Mouse (Mus musculus) myocyte (in vitro differentiated cells): ENCODE measurements around the gene Ryr2. TPM values are rescaled to one million over a fixed set of nuclear protein-coding genes. Genes with fewer than 3 reads are reported as not detected.

Source experiments
- H3K27me3 ChIP-seq: one replicate; pipeline ENCODE4 v1.6.1; 2011; ENCODE audit not compliant: control insufficient read depth, insufficient read depth, insufficient read length
- H3K36me3 ChIP-seq: one replicate; pipeline ENCODE4 v1.6.1; 2011; ENCODE audit not compliant: control insufficient read depth, insufficient read depth
- H3K4me2 ChIP-seq: one replicate; pipeline ENCODE4 v1.6.1; 2011; ENCODE audit warnings: low read depth, control low read depth
- H3K4me3 ChIP-seq: one replicate; pipeline ENCODE4 v1.5.1; 2011; ENCODE audit warnings: mild to moderate bottlenecking, control low read depth, moderate library complexity
- H3K79me2 ChIP-seq: one replicate; pipeline ENCODE4 v1.6.1; 2011; ENCODE audit not compliant: control insufficient read depth, insufficient read depth
- H3ac ChIP-seq: one replicate; pipeline ENCODE4 v1.6.1; 2011; ENCODE audit not compliant: control insufficient read depth, insufficient read length
- CEBPB ChIP-seq: IDR thresholded peaks from 2 replicates; pipeline ENCODE4 v1.6.1; 2011; ENCODE audit warnings: mild to moderate bottlenecking, moderate library complexity; ENCODE audit not compliant: poor library complexity, insufficient read depth, severe bottlenecking
- E2F4 ChIP-seq: IDR thresholded peaks from one replicate; pipeline ENCODE4 v1.6.1; 2011; ENCODE audit warnings: mild to moderate bottlenecking, control low read depth, moderate library complexity; ENCODE audit not compliant: insufficient read depth
- MAX ChIP-seq: IDR thresholded peaks from one replicate; pipeline ENCODE4 v1.6.1; 2011; ENCODE audit warnings: low read depth, mild to moderate bottlenecking, control low read depth
- MYOD1 ChIP-seq, 3 experiments: IDR thresholded peaks; one replicate each; pipeline ENCODE4 v1.6.1; 2011; ENCODE audit warnings: control low read depth in 2 of 3, low read depth in 2 of 3, mild to moderate bottlenecking in 2 of 3, moderate library complexity in 1 of 3; ENCODE audit not compliant: insufficient read length in 2 of 3, control insufficient read depth in 1 of 3
- MYOG ChIP-seq, 3 experiments: IDR thresholded peaks; one replicate each; pipeline ENCODE4 v1.6.1; 2011; ENCODE audit warnings: control low read depth in 2 of 3, low read depth in 2 of 3, mild to moderate bottlenecking in 2 of 3; ENCODE audit not compliant: insufficient read length in 2 of 3, control insufficient read depth in 1 of 3, insufficient read depth in 1 of 3
- POLR2A ChIP-seq: IDR thresholded peaks from one replicate; pipeline ENCODE4 v1.6.1; 2011; ENCODE audit warnings: low read depth, mild to moderate bottlenecking, control low read depth, moderate library complexity; ENCODE audit not compliant: insufficient read length
- POLR2AphosphoS2 ChIP-seq: IDR thresholded peaks from one replicate; pipeline ENCODE4 v1.6.1; 2011; ENCODE audit warnings: low read depth, control low read depth; ENCODE audit not compliant: insufficient read length
- REST ChIP-seq: IDR thresholded peaks from one replicate; pipeline ENCODE4 v1.6.1; 2011; ENCODE audit warnings: mild to moderate bottlenecking, control low read depth, moderate library complexity; ENCODE audit not compliant: insufficient read depth, insufficient read length
- SRF ChIP-seq: IDR thresholded peaks from one replicate; pipeline ENCODE4 v1.6.1; 2011; ENCODE audit warnings: low read depth; ENCODE audit not compliant: control insufficient read depth, insufficient read length
- TCF12 ChIP-seq: IDR thresholded peaks from one replicate; pipeline ENCODE4 v1.6.1; 2011; ENCODE audit warnings: mild to moderate bottlenecking, control low read depth; ENCODE audit not compliant: poor library complexity, insufficient read depth, severe bottlenecking
- TCF3 ChIP-seq: IDR thresholded peaks from one replicate; pipeline ENCODE4 v1.6.1; 2011; ENCODE audit warnings: low read depth, control low read depth; ENCODE audit not compliant: insufficient read length
- USF1 ChIP-seq: IDR thresholded peaks from one replicate; pipeline ENCODE4 v1.6.1; 2011; ENCODE audit warnings: low read depth, mild to moderate bottlenecking, control low read depth, moderate library complexity
- polyA plus RNA-seq: library from polyadenylated mRNA; unstranded; fragments of >200 nt; fragmentation: generic; extraction: Trizol; gene quantifications from one replicate; pipeline ENCODE4 v1.2.1, GENCODE M21; 2012; ENCODE audit warnings: missing spikeins

The Ryr2 gene
- polyA plus RNA-seq, 1 experiment: not detected

DNA sequence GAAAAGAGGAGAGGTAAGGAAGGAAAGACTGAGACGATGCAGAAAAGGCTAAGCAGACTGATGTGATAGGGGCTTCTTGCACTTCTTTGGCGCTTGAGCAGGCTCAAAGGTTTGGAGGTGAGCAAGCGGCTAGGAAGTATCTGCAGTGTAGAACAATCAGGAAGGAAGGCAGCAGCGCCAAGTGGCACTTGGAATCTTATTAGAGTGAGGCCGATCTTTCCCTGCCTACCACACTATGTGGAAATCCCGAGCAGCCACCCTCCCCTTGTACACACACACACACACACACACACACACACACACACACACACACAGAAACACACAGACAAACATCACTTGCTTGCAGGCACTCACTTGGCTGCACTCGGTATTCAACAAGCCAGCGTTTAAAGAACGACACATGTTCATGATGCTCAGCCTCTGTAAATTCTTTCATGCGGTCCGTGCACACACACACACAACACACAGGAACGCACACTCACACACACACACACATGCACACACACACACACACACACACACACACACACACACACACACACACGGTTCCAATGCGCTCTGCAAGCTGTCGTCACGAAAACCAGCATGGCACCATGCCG is 1.4 kb downstream of the Ryr2 start:
- Histone ChIP-seq H3K4me3 (no peak overlapping the region), H3ac (no peak overlapping the region), H3K27me3 (peaks cover 54% of the 10 kb centered on the region), H3K79me2 (no peaks in the 10 kb centered on the region), H3K36me3 (no peaks in the 10 kb centered on the region), H3K4me2 (no peak overlapping the region)
- TF ChIP-seq MAX (no peak), USF1 (no peak), REST (no peak), TCF12 (no peak), POLR2A (no peak), SRF (no peak), MYOD1 (IDR thresholded peaks at IDR 0.05; ENCODE audit: control insufficient read depth in 1 of 3, insufficient read length in 2 of 3, low read depth in 2 of 3) (no peak), E2F4 (no peak), TCF3 (no peak), MYOG (IDR thresholded peaks at IDR 0.05; ENCODE audit: control insufficient read depth in 1 of 3, insufficient read depth in 1 of 3, insufficient read length in 2 of 3, low read depth in 2 of 3) (no peak), CEBPB (no peak), POLR2AphosphoS2 (no peak)

DNA sequence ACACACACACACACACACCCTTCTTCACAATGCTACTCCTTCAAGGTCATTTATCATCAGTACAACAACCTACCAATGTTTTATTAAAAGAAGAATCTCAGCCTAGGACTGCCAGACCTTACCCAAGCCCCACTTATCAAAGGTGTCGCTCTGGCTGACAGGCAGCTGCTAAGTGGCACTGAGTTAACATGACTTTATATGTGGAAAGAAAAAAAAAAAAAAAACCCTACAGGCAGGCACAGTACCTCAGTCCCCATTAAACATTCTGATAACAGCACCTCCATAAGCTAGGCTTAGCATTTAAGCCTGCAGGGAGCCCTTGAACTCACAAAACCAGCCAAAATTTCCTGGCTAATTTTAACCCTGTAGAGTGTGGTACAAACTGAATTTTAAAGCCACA is 2.4 kb downstream of the Ryr2 start:
- peaks cover 60% of the 10 kb centered on the region for H3K27me3 ChIP-seq
- H3ac ChIP-seq: no peak overlapping the region
- no peaks in the 10 kb centered on the region for H3K79me2 ChIP-seq
- TF ChIP-seq TCF3: no peak
- TF ChIP-seq E2F4: no peak
- TF ChIP-seq POLR2AphosphoS2: no peak
- TF ChIP-seq MAX: no peak
- no peak for TF ChIP-seq MYOG (IDR thresholded peaks at IDR 0.05; ENCODE audit: control insufficient read depth in 1 of 3, insufficient read depth in 1 of 3, insufficient read length in 2 of 3, low read depth in 2 of 3)
- no peak for TF ChIP-seq USF1
- TF ChIP-seq MYOD1 (IDR thresholded peaks at IDR 0.05; ENCODE audit: control insufficient read depth in 1 of 3, insufficient read length in 2 of 3, low read depth in 2 of 3): no peak
- TF ChIP-seq SRF: no peak
- no peak for TF ChIP-seq REST
- TF ChIP-seq TCF12: no peak
- no peak for TF ChIP-seq CEBPB
- TF ChIP-seq POLR2A: no peak
- no peaks in the 10 kb centered on the region for H3K36me3 ChIP-seq
- no peak overlapping the region for H3K4me3 ChIP-seq
- no peak overlapping the region for H3K4me2 ChIP-seq

DNA sequence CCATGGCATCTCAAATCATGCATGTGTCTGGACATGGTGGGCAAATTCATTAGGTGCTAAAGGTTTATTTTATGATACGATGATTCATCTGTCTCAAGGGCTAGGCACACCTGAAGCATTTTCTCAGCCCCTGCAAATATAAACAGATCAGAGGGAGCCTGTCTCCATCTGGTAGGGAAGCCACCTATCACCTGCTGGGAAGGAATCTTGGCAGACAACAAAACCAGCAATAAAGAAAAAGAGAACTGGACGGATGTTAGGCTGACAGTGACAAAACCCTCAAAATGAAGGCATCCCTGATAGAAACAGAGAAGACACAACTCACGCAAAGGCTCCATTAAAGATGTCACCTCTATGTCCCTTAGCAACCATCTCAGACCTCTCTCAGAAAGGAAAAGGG is 3.7 kb downstream of the Ryr2 start:
- no peak overlapping the region for H3K4me2 ChIP-seq

DNA sequence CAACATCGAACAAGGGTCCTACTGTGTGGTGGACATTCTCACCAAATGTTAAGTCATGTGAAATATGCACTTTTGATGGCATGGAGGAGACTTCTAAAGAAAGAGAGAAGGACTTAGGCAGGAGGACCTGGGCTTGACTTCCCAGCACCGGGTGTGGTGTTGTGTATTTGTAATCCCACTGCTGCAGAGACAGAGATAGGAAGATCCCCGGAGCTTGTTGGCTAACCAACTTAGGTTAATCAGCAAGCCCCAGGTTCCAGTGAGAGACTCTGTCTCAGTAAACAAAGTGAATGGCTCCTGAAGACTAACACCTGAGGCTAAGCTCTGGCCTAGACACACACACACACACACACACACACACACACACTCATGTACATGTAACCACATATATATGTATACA is 7.3 kb downstream of the Ryr2 start:
- Histone ChIP-seq H3K4me3 (no peak overlapping the region), H3K79me2 (no peaks in the 10 kb centered on the region), H3K27me3 (peaks cover 36% of the 10 kb centered on the region), H3ac (no peak overlapping the region), H3K4me2 (no peak overlapping the region), H3K36me3 (no peaks in the 10 kb centered on the region)
- TF ChIP-seq E2F4 (no peak), TCF12 (no peak), USF1 (no peak), CEBPB (no peak)

More for the DNA sequence above, 3.7 kb downstream of the Ryr2 start:
- H3K79me2 ChIP-seq: no peaks in the 10 kb centered on the region
- H3K4me3 ChIP-seq: no peak overlapping the region
- H3ac ChIP-seq: no peak overlapping the region
- H3K36me3 ChIP-seq: no peaks in the 10 kb centered on the region
- peaks cover 69% of the 10 kb centered on the region for H3K27me3 ChIP-seq
- TF ChIP-seq MYOG (IDR thresholded peaks at IDR 0.05; ENCODE audit: control insufficient read depth in 1 of 3, insufficient read depth in 1 of 3, insufficient read length in 2 of 3, low read depth in 2 of 3) (no peak), USF1 (no peak), MYOD1 (IDR thresholded peaks at IDR 0.05; ENCODE audit: control insufficient read depth in 1 of 3, insufficient read length in 2 of 3, low read depth in 2 of 3) (no peak), E2F4 (no peak), CEBPB (no peak), POLR2A (no peak), TCF12 (no peak), TCF3 (no peak), SRF (no peak), REST (no peak), POLR2AphosphoS2 (no peak), MAX (no peak)

DNA sequence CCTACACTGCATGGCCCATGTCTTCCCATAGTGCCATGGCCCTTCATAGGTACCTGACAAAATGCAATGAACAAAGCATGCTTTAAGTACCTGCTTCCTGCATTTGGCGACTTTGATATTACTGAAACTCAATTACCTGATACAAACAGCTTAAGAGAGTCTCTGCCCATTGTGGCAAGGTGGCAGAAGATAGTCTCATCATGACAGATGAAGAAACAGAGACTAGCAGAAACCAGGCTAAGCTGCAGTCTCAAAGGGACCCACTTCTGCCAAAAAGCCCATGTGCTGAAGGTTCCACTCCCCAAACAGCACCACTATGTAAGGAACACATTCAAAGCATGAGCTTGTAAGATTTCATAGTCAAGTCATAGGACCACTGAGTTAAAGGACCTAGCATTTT is 7.8 kb downstream of the Ryr2 start:
- no peak overlapping the region for H3ac ChIP-seq
- no peaks in the 10 kb centered on the region for H3K36me3 ChIP-seq
- no peaks in the 10 kb centered on the region for H3K79me2 ChIP-seq
- H3K4me2 ChIP-seq: no peak overlapping the region
- no peak overlapping the region for H3K4me3 ChIP-seq
- TF ChIP-seq USF1: no peak
- TF ChIP-seq CEBPB: no peak
- no peak for TF ChIP-seq MYOG (IDR thresholded peaks at IDR 0.05; ENCODE audit: control insufficient read depth in 1 of 3, insufficient read depth in 1 of 3, insufficient read length in 2 of 3, low read depth in 2 of 3)
- no peak for TF ChIP-seq POLR2A
- peaks cover 36% of the 10 kb centered on the region for H3K27me3 ChIP-seq
